Mouse (Mus musculus) heart, embryonic 13.5 days (tissue): Measurements from ENCODE around the gene Btbd9. TPM values are rescaled to one million over a fixed set of nuclear protein-coding genes. Genes with fewer than 3 reads are reported as not detected.
A peak's percentile ranks its signal among the peaks of the same experiment; 100 is the strongest.

Experiments used
- ATAC-seq: fragments of 200-750 bp; cut with Nextera tagmentation; 2 replicates; pipeline ENCODE4 v1.8.0; 2017; ENCODE audit warnings: moderate TSS enrichment; ENCODE audit not compliant: insufficient number of reproducible peaks, low FRiP score, low TSS enrichment; ENCODE audit errors: extremely low read depth
- H3K27ac ChIP-seq: fragments of 300-500 bp; sonication (generic); replicated peaks from 2 replicates; pipeline ENCODE4 v1.5.1; 2015; ENCODE audit warnings: moderate library complexity, mild to moderate bottlenecking, inconsistent platforms
- H3K27me3 ChIP-seq: fragments of 300-500 bp; sonication (generic); replicated peaks from 2 replicates; pipeline ENCODE4 v1.6.1; 2015; ENCODE audit warnings: mild to moderate bottlenecking, inconsistent platforms
- H3K36me3 ChIP-seq: fragments of 300-500 bp; sonication (generic); 2 replicates; pipeline ENCODE4 v1.6.1; 2015; ENCODE audit warnings: mild to moderate bottlenecking, inconsistent platforms
- H3K4me1 ChIP-seq: fragments of 300-500 bp; sonication (generic); 2 replicates; pipeline ENCODE4 v1.6.1; 2015; ENCODE audit warnings: inconsistent platforms
- H3K4me2 ChIP-seq: fragments of 300-500 bp; sonication (generic); 2 replicates; pipeline ENCODE4 v1.6.1; 2015; ENCODE audit warnings: inconsistent platforms, mild to moderate bottlenecking, moderate library complexity
- H3K4me3 ChIP-seq: fragments of 300-500 bp; sonication (generic); 2 replicates; pipeline ENCODE4 v1.5.1; 2015; ENCODE audit warnings: moderate library complexity, mild to moderate bottlenecking, inconsistent platforms
- H3K9ac ChIP-seq: fragments of 300-500 bp; sonication (generic); 2 replicates; pipeline ENCODE4 v1.6.1; 2015; ENCODE audit warnings: inconsistent platforms, mild to moderate bottlenecking, moderate library complexity
- H3K9me3 ChIP-seq: fragments of 300-500 bp; sonication (generic); 2 replicates; pipeline ENCODE4 v1.6.1; 2016; ENCODE audit warnings: inconsistent platforms
- WGBS: fragments of 180-500 bp; shearing (Covaris S2); methylation state at CpG from one replicate; pipeline ENCODE4 v1.1.7; 2015; ENCODE audit warnings: mixed read lengths; 5-methylcytosine and 5-hydroxymethylcytosine counted together
- polyA plus RNA-seq: library from polyadenylated mRNA; unstranded; fragments of >200 nt; fragmentation: Nextera tagmentation; extraction: Ambion mirVana; gene quantifications from 2 replicates; pipeline ENCODE4 v1.2.1, GENCODE M21; 2015

The Btbd9 gene
- polyA plus RNA-seq, 1 experiment from 2014 or later = 44.4 TPM

- 46% methylated on average over 4 of the region's 4 CpGs for WGBS
- Histone ChIP-seq H3K4me1 (peaks cover 41% of the 10 kb centered on the region), H3K4me2 (no peak overlapping the region), H3K4me3 (no peak overlapping the region), H3K9me3 (no peaks in the 10 kb centered on the region), H3K27me3 (no peaks in the 10 kb centered on the region), H3K27ac (no peak overlapping the region), H3K9ac (no peak overlapping the region), H3K36me3 (no peaks in the 10 kb centered on the region)
- ATAC-seq = no peak
Measured at GRCm38 (mm10) chr17:30232698-30233097, 343.6 kb downstream of the Btbd9 start.

- Histone ChIP-seq H3K4me2 (no peak overlapping the region), H3K27ac (no peak overlapping the region), H3K27me3 (no peaks in the 10 kb centered on the region), H3K9me3 (no peaks in the 10 kb centered on the region), H3K36me3 (no peaks in the 10 kb centered on the region), H3K4me3 (no peak overlapping the region), H3K4me1 (peaks cover 43% of the 10 kb centered on the region), H3K9ac (no peak overlapping the region)
- WGBS = 89% methylated on average over 1 of the region's 1 CpGs
- no peak for ATAC-seq
Measured at GRCm38 (mm10) chr17:30231483-30231882, 344.8 kb downstream of the Btbd9 start.

- WGBS = 78% methylated on average over 4 of the region's 4 CpGs
- H3K9ac ChIP-seq = no peak overlapping the region
- no peaks in the 10 kb centered on the region for H3K36me3 ChIP-seq
- ATAC-seq = no peak
- H3K27ac ChIP-seq = no peak overlapping the region
- no peak overlapping the region for H3K4me2 ChIP-seq
- no peaks in the 10 kb centered on the region for H3K9me3 ChIP-seq
- no peak overlapping the region for H3K4me3 ChIP-seq
- H3K27me3 ChIP-seq = no peaks in the 10 kb centered on the region
- H3K4me1 ChIP-seq = peaks cover 47% of the 10 kb centered on the region
Measured at GRCm38 (mm10) chr17:30230428-30230827, 345.9 kb downstream of the Btbd9 start.

GRCm38 (mm10) chr17:30228439-30229215 is 347.7 kb downstream of the Btbd9 start:
- ATAC-seq = no peak
- Histone ChIP-seq H3K36me3 (no peaks in the 10 kb centered on the region), H3K27me3 (no peaks in the 10 kb centered on the region), H3K9me3 (no peaks in the 10 kb centered on the region), H3K9ac (no peak overlapping the region), H3K4me3 (no peak overlapping the region), H3K27ac (no peak overlapping the region), H3K4me2 (no peak overlapping the region), H3K4me1 (peaks cover 48% of the 10 kb centered on the region)
- WGBS = 80% methylated on average over 10 of the region's 10 CpGs

GRCm38 (mm10) chr17:30225030-30225740 is 351.1 kb downstream of the Btbd9 start:
- Histone ChIP-seq H3K4me1 (peaks cover 40% of the 10 kb centered on the region), H3K4me3 (no peak overlapping the region), H3K27ac (no peak overlapping the region), H3K4me2 (no peak overlapping the region), H3K36me3 (peaks cover 2% of the 10 kb centered on the region; the same call in 1 of the 2 replicates), H3K27me3 (no peaks in the 10 kb centered on the region), H3K9me3 (no peaks in the 10 kb centered on the region), H3K9ac (no peak overlapping the region)
- 57% methylated on average over 5 of the region's 5 CpGs for WGBS
- ATAC-seq = no peak

GRCm38 (mm10) chr17:30222837-30223236 is 353.5 kb downstream of the Btbd9 start:
- ATAC-seq = no peak
- Histone ChIP-seq H3K9me3 (no peaks in the 10 kb centered on the region), H3K9ac (no peak overlapping the region), H3K4me1 (peaks cover 28% of the 10 kb centered on the region), H3K4me3 (no peak overlapping the region), H3K27ac (no peak overlapping the region), H3K36me3 (peaks cover 18% of the 10 kb centered on the region), H3K4me2 (no peak overlapping the region), H3K27me3 (no peaks in the 10 kb centered on the region)
- WGBS = 83% methylated on average over 12 of the region's 12 CpGs

GRCm38 (mm10) chr17:30222361-30222760 is 353.9 kb downstream of the Btbd9 start:
- peaks cover 28% of the 10 kb centered on the region for H3K4me1 ChIP-seq
- H3K27me3 ChIP-seq = no peaks in the 10 kb centered on the region
- H3K4me2 ChIP-seq = no peak overlapping the region
- ATAC-seq = no peak
- 73% methylated on average over 11 of the region's 11 CpGs for WGBS
- H3K36me3 ChIP-seq = peaks cover 18% of the 10 kb centered on the region
- H3K9ac ChIP-seq = no peak overlapping the region
- H3K9me3 ChIP-seq = no peaks in the 10 kb centered on the region
- no peak overlapping the region for H3K27ac ChIP-seq
- no peak overlapping the region for H3K4me3 ChIP-seq

- no peak for ATAC-seq
- H3K27ac ChIP-seq = no peak overlapping the region
- peaks cover 18% of the 10 kb centered on the region for H3K36me3 ChIP-seq
- H3K27me3 ChIP-seq = no peaks in the 10 kb centered on the region
- H3K4me2 ChIP-seq = no peak overlapping the region
- WGBS = 75% methylated on average over 14 of the region's 14 CpGs
- no peak overlapping the region for H3K4me3 ChIP-seq
- H3K4me1 ChIP-seq = peaks cover 29% of the 10 kb centered on the region
- no peak overlapping the region for H3K9ac ChIP-seq
- H3K9me3 ChIP-seq = no peaks in the 10 kb centered on the region
Measured at GRCm38 (mm10) chr17:30221677-30222076, 354.6 kb downstream of the Btbd9 start.

GRCm38 (mm10) chr17:30215741-30216140 is 360.5 kb downstream of the Btbd9 start:
- H3K36me3 ChIP-seq = peaks cover 39% of the 10 kb centered on the region
- H3K27me3 ChIP-seq = no peaks in the 10 kb centered on the region
- H3K9ac ChIP-seq = peak overlapping the region; percentile 40; the same call in 1 of the 2 replicates
- ATAC-seq = no peak
- WGBS = 26% methylated on average over 4 of the region's 4 CpGs
- no peak overlapping the region for H3K4me3 ChIP-seq
- H3K27ac ChIP-seq = peak overlapping the region; percentile 61
- peaks cover 52% of the 10 kb centered on the region for H3K4me1 ChIP-seq
- H3K4me2 ChIP-seq = no peak overlapping the region
- H3K9me3 ChIP-seq = no peaks in the 10 kb centered on the region

- Histone ChIP-seq H3K36me3 (peaks cover 42% of the 10 kb centered on the region), H3K4me1 (peaks cover 54% of the 10 kb centered on the region), H3K27ac (no peak overlapping the region), H3K9ac (no peak overlapping the region), H3K27me3 (no peaks in the 10 kb centered on the region), H3K4me3 (no peak overlapping the region), H3K4me2 (no peak overlapping the region), H3K9me3 (no peaks in the 10 kb centered on the region)
- no peak for ATAC-seq
- 34% methylated on average over 6 of the region's 6 CpGs for WGBS
Measured at GRCm38 (mm10) chr17:30214393-30214792, 361.9 kb downstream of the Btbd9 start.

GRCm38 (mm10) chr17:30213371-30213770 is 362.9 kb downstream of the Btbd9 start:
- peaks cover 48% of the 10 kb centered on the region for H3K36me3 ChIP-seq
- no peaks in the 10 kb centered on the region for H3K9me3 ChIP-seq
- H3K4me1 ChIP-seq = peaks cover 55% of the 10 kb centered on the region
- 62% methylated on average over 5 of the region's 5 CpGs for WGBS
- H3K4me3 ChIP-seq = no peak overlapping the region
- no peak overlapping the region for H3K9ac ChIP-seq
- H3K27ac ChIP-seq = no peak overlapping the region
- H3K4me2 ChIP-seq = no peak overlapping the region
- H3K27me3 ChIP-seq = no peaks in the 10 kb centered on the region
- ATAC-seq = no peak
